Mouse (Mus musculus) C2C12 (cell line): ENCODE results near the gene Arl6ip5.

Experiments used
- CTCF ChIP-seq: IDR thresholded peaks from one replicate; pipeline ENCODE4 v1.5.1; 2011; ENCODE audit not compliant: control insufficient read depth, insufficient read depth, insufficient read length
- MAX ChIP-seq: IDR thresholded peaks from one replicate; pipeline ENCODE4 v1.6.1; 2011; ENCODE audit warnings: mild to moderate bottlenecking, control low read depth
- MYOD1 ChIP-seq: IDR thresholded peaks from one replicate; pipeline ENCODE4 v1.6.1; 2011; ENCODE audit warnings: low read depth; ENCODE audit not compliant: control insufficient read depth, insufficient read length
- MYOG ChIP-seq: IDR thresholded peaks from one replicate; pipeline ENCODE4 v1.6.1; 2011; ENCODE audit not compliant: control insufficient read depth, insufficient read length; ENCODE audit errors: extremely low read depth
- USF1 ChIP-seq: IDR thresholded peaks from one replicate; pipeline ENCODE4 v1.6.1; 2011; ENCODE audit warnings: low read depth, mild to moderate bottlenecking, control low read depth, moderate library complexity

DNA sequence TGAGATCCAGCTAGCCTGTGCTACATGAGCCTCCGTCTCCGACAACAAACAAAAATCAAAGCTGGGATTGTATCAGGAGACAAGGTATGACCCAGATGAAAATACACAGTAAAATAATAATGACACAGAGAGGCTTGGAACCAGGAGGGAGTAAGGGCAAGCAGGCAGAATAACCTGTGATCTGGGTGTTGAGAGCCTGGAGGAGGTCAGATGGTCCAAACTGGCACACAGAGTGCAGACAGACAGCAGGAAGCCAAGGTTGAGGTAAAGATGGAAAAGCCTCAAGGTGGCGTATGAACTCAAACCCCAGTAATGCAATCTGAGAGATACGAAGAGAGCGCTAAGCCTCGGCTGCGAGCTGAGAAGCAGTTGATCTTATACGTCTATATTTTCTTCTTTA is 14.0 kb downstream of the Arl6ip5 start:
- TF ChIP-seq CTCF, result no peak
- TF ChIP-seq USF1, result no peak
- no peak for TF ChIP-seq MYOD1
- no peak for TF ChIP-seq MYOG
- TF ChIP-seq MAX, result no peak
